Mouse (Mus musculus) MEL (cell line): Measurements from ENCODE around the gene Disp1. TPM values are rescaled to one million over a fixed set of nuclear protein-coding genes. Genes with fewer than 3 reads are reported as not detected.

Source experiments
- DNase-seq: peaks from one replicate; pipeline ENCODE4 v3.0.0; 2011; ENCODE audit warnings: low read depth, low spot score
- H3K27ac ChIP-seq: 2 replicates; pipeline ENCODE4 v1.5.1; 2012; ENCODE audit warnings: low read depth, mild to moderate bottlenecking, control low read depth, low read length, moderate library complexity; ENCODE audit not compliant: control insufficient read depth
- H3K27me3 ChIP-seq, 2 experiments: fragments of 150-350 bp in 1 of 2; sonication (generic) in 1 of 2; 2 replicates each; pipeline ENCODE4 v1.6.1; 2012; ENCODE audit warnings: low read length in 2 of 2, mild to moderate bottlenecking in 2 of 2, improper control_type of control experiment in 1 of 2, moderate library complexity in 1 of 2; ENCODE audit not compliant: insufficient read depth in 2 of 2, control insufficient read depth in 1 of 2
- H3K36me3 ChIP-seq, 2 experiments: 2 replicates each; pipeline ENCODE4 v1.6.1; 2012 to 2014; ENCODE audit warnings: low read length in 2 of 2, improper control_type of control experiment in 1 of 2, inconsistent platforms in 1 of 2, mild to moderate bottlenecking in 1 of 2; ENCODE audit not compliant: insufficient read depth in 2 of 2, control insufficient read depth in 1 of 2
- H3K4me1 ChIP-seq, 2 experiments: fragments of 150-350 bp in 1 of 2; sonication (generic) in 1 of 2; 2 replicates each; pipeline ENCODE4 v1.6.1; 2012; ENCODE audit warnings: low read length in 2 of 2, improper control_type of control experiment in 1 of 2, mild to moderate bottlenecking in 1 of 2; ENCODE audit not compliant: insufficient read depth in 2 of 2, control insufficient read depth in 1 of 2
- H3K4me3 ChIP-seq, 2 experiments: fragments of 150-350 bp in 1 of 2; sonication (generic) in 1 of 2; 2 replicates each; pipeline ENCODE4 v1.5.1; 2012; ENCODE audit warnings: low read depth in 2 of 2, low read length in 2 of 2, mild to moderate bottlenecking in 2 of 2, moderate library complexity in 2 of 2, control low read depth in 1 of 2, improper control_type of control experiment in 1 of 2; ENCODE audit not compliant: control insufficient read depth in 1 of 2, insufficient read depth in 1 of 2
- H3K79me2 ChIP-seq: 2 replicates; pipeline ENCODE4 v1.6.1; 2012; ENCODE audit warnings: mild to moderate bottlenecking, low read length, moderate library complexity; ENCODE audit not compliant: control insufficient read depth, poor library complexity, insufficient read depth
- H3K9ac ChIP-seq: 2 replicates; pipeline ENCODE4 v1.6.1; 2012; ENCODE audit warnings: low read depth, mild to moderate bottlenecking, control low read depth, low read length, moderate library complexity; ENCODE audit not compliant: control insufficient read depth, poor library complexity, severe bottlenecking
- H3K9me3 ChIP-seq: fragments of 150-350 bp; sonication (generic); replicated peaks from 2 replicates; pipeline ENCODE4 v1.6.1; 2012; ENCODE audit warnings: mild to moderate bottlenecking, low read length, improper control_type of control experiment, moderate library complexity; ENCODE audit not compliant: insufficient read depth
- BHLHE40 ChIP-seq: IDR thresholded peaks from 2 replicates; pipeline ENCODE4 v1.6.1; 2012; ENCODE audit warnings: low read depth, mild to moderate bottlenecking, inconsistent platforms, low read length, improper control_type of control experiment, borderline replicate concordance
- CHD1 ChIP-seq: IDR thresholded peaks from 2 replicates; pipeline ENCODE4 v1.6.1; 2012; ENCODE audit warnings: low read depth, mild to moderate bottlenecking, inconsistent platforms, low read length, improper control_type of control experiment
- CHD2 ChIP-seq: IDR thresholded peaks from 2 replicates; pipeline ENCODE4 v1.6.1; 2011; ENCODE audit warnings: low read length, improper control_type of control experiment
- CTCF ChIP-seq, 3 experiments: IDR thresholded peaks in 2 of 3; conservative IDR thresholded peaks in 1 of 3; 2 replicates each; pipeline ENCODE4 v1.5.1; 2011 to 2012; ENCODE audit warnings: low read length in 3 of 3, low read depth in 2 of 3, mild to moderate bottlenecking in 2 of 3, improper control_type of control experiment in 1 of 3, inconsistent platforms in 1 of 3, mixed read lengths in 1 of 3, moderate library complexity in 1 of 3; ENCODE audit not compliant: control insufficient read depth in 1 of 3, insufficient read depth in 1 of 3, poor library complexity in 1 of 3, severe bottlenecking in 1 of 3
- EP300 ChIP-seq, 2 experiments: IDR thresholded peaks; 2 replicates each; pipeline ENCODE4 v1.6.1; 2011; ENCODE audit warnings: improper control_type of control experiment in 2 of 2, low read length in 2 of 2, low read depth in 1 of 2, mild to moderate bottlenecking in 1 of 2
- ETS1 ChIP-seq: IDR thresholded peaks from 2 replicates; pipeline ENCODE4 v1.6.1; 2012; ENCODE audit warnings: low read depth, mild to moderate bottlenecking, inconsistent platforms, low read length, improper control_type of control experiment, moderate library complexity
- GABPA ChIP-seq: IDR thresholded peaks from 2 replicates; pipeline ENCODE4 v1.6.1; 2012; ENCODE audit warnings: low read depth, mild to moderate bottlenecking, inconsistent platforms, low read length, improper control_type of control experiment, moderate library complexity
- GATA1 ChIP-seq: IDR thresholded peaks from 2 replicates; pipeline ENCODE4 v1.6.1; 2011; ENCODE audit warnings: low read depth, low read length, improper control_type of control experiment
- MAFK ChIP-seq: IDR thresholded peaks from 2 replicates; pipeline ENCODE4 v1.6.1; 2011; ENCODE audit warnings: low read depth, mild to moderate bottlenecking, low read length, improper control_type of control experiment, borderline replicate concordance
- MXI1 ChIP-seq: IDR thresholded peaks from 2 replicates; pipeline ENCODE4 v1.6.1; 2011; ENCODE audit warnings: mild to moderate bottlenecking, low read depth, low read length, improper control_type of control experiment
- MYB ChIP-seq: IDR thresholded peaks from 2 replicates; pipeline ENCODE4 v1.6.1; 2011; ENCODE audit warnings: mild to moderate bottlenecking, low read depth, low read length, improper control_type of control experiment
- MYC ChIP-seq: IDR thresholded peaks from 2 replicates; pipeline ENCODE4 v1.6.1; 2011; ENCODE audit warnings: low read depth, mild to moderate bottlenecking, low read length, improper control_type of control experiment, moderate library complexity
- POLR2A ChIP-seq, 2 experiments: IDR thresholded peaks; 2 replicates each; pipeline ENCODE4 v1.6.1; 2011 to 2012; ENCODE audit warnings: low read length in 2 of 2, mild to moderate bottlenecking in 2 of 2, control low read depth in 1 of 2, improper control_type of control experiment in 1 of 2, low read depth in 1 of 2, moderate library complexity in 1 of 2; ENCODE audit not compliant: control insufficient read depth in 1 of 2, insufficient read depth in 1 of 2, poor library complexity in 1 of 2
- POLR2AphosphoS2 ChIP-seq: IDR thresholded peaks from 2 replicates; pipeline ENCODE4 v1.6.1; 2011; ENCODE audit warnings: low read length, improper control_type of control experiment
- RCOR1 ChIP-seq: IDR thresholded peaks from 2 replicates; pipeline ENCODE4 v1.6.1; 2012; ENCODE audit warnings: low read depth, mild to moderate bottlenecking, inconsistent platforms, low read length, improper control_type of control experiment
- SIN3A ChIP-seq: IDR thresholded peaks from 2 replicates; pipeline ENCODE4 v1.6.1; 2012; ENCODE audit warnings: low read length, improper control_type of control experiment, inconsistent platforms
- TAL1 ChIP-seq: IDR thresholded peaks from 2 replicates; pipeline ENCODE4 v1.6.1; 2012; ENCODE audit warnings: mild to moderate bottlenecking, inconsistent platforms, low read length, moderate library complexity, mixed read lengths
- TBP ChIP-seq: IDR thresholded peaks from 2 replicates; pipeline ENCODE4 v1.8.0; 2011; ENCODE audit warnings: low read depth, low read length, improper control_type of control experiment
- TCF12 ChIP-seq: IDR thresholded peaks from 2 replicates; pipeline ENCODE4 v1.6.1; 2014; ENCODE audit warnings: low read depth, mild to moderate bottlenecking, inconsistent platforms, low read length, improper control_type of control experiment, moderate library complexity
- USF1 ChIP-seq: IDR thresholded peaks from 2 replicates; pipeline ENCODE4 v1.6.1; 2014; ENCODE audit warnings: low read depth, mild to moderate bottlenecking, inconsistent platforms, low read length, improper control_type of control experiment, moderate library complexity
- USF2 ChIP-seq, 2 experiments: IDR thresholded peaks; 2 replicates each; pipeline ENCODE4 v1.6.1; 2011 to 2012; ENCODE audit warnings: improper control_type of control experiment in 2 of 2, low read length in 2 of 2, borderline replicate concordance in 1 of 2, inconsistent platforms in 1 of 2, low read depth in 1 of 2, mild to moderate bottlenecking in 1 of 2; ENCODE audit not compliant: insufficient read depth in 1 of 2
- ZMIZ1 ChIP-seq: IDR thresholded peaks from 2 replicates; pipeline ENCODE4 v1.6.1; 2012; ENCODE audit warnings: low read depth, mild to moderate bottlenecking, inconsistent platforms, low read length, improper control_type of control experiment, moderate library complexity
- polyA plus RNA-seq, 2 experiments: library from polyadenylated mRNA; stranded (reverse) in 1 of 2; unstranded in 1 of 2; fragments of >175 nt in 1 of 2; fragments of >200 nt in 1 of 2; gene quantifications; 2 replicates each; pipeline versions ENCODE4 v1.2.1 to v1.2.4; 2012; ENCODE audit warnings: low replicate concordance in 2 of 2, low read depth in 1 of 2; ENCODE audit not compliant: insufficient read length in 2 of 2, insufficient read depth in 1 of 2, missing spikeins in 1 of 2
- total RNA-seq: library from RNA; depleted of rRNA; stranded (reverse); fragments of 300-350 nt; gene quantifications from 2 replicates; pipeline ENCODE4 v1.2.3, GENCODE M21; 2012

Disp1 gene
- total and polyA plus RNA-seq, 3 experiments = 6.3 to 9.9 TPM; not detected in 1

DNA sequence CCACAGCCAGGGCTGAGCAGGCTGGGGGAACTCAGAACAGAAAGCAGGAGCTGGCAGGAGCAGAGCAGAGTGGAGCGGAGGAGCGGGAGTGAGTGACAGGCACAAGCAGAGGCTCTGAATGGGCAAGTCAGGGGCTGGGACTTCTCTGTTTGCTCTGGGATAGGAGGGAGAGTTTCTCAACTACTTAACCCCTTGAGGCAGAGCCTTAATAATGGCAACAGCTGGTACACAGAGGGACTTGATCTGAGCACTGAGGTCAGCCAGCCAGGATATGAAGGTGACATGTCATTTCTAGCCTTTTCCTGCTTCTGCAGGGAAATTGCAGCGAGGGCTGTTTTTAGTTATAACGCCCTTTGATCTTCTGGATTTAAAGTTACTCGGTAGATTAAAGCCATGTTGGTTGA lies 73.9 kb downstream of the Disp1 start:
- H3K27ac ChIP-seq = no peak overlapping the region

DNA sequence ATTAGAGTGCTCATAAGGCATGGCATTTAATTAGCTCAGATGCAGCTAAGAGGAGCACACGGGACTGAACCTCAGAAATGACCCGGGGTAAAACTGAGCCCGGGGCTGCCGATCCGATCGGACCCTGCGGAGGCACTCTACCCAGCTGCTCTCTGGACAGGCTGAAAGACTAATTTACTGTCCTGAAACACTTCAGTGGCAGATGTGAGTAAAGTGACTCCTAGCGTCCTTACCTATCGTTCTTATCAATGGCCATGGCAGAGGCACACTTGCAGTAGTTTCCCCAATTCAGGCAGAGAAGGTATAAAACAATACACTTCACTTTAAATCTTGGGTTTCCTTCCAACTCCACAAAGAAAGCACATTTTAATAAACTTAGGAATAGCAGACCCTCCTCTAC lies 74.5 kb downstream of the Disp1 start:
- Histone ChIP-seq H3K9me3 (no peaks in the 10 kb centered on the region), H3K36me3 (peaks cover 0 to 34% of the 10 kb centered on the region in 2 experiments; a peak in 2 of 4 replicates), H3K27me3 (no peaks in the 10 kb centered on the region), H3K4me1 (peaks cover 28 to 34% of the 10 kb centered on the region in 2 experiments), H3K79me2 (no peaks in the 10 kb centered on the region; the same call in 1 of the 2 replicates), H3K4me3 (no peak overlapping the region), H3K27ac (peak overlapping the region; percentile 4; the same call in 1 of the 2 replicates), H3K9ac (no peak overlapping the region)
- 0 out of 2 replicates have a peak, but pooled peaks have one; percentile 7 for TF ChIP-seq TBP
- no peak for TF ChIP-seq USF2 (IDR thresholded peaks at IDR 0.05; ENCODE audit: borderline replicate concordance in 1 of 2, insufficient read depth in 1 of 2, low read depth in 1 of 2, low read length in 2 of 2)
- no peak for TF ChIP-seq RCOR1
- peak in 1 of 3 experiments; percentile 4; a peak in 1 of 6 replicates for TF ChIP-seq CTCF (IDR thresholded peaks at IDR 0.05 in 2 of 3, conservative IDR thresholded peaks at IDR 0.05 in 1 of 3; ENCODE audit: control insufficient read depth in 1 of 3, insufficient read depth in 1 of 3, low read depth in 2 of 3, low read length in 3 of 3, poor library complexity in 1 of 3, severe bottlenecking in 1 of 3)
- TF ChIP-seq EP300 (IDR thresholded peaks at IDR 0.05; ENCODE audit: low read depth in 1 of 2, low read length in 2 of 2) = peak in 1 of 2 experiments; percentile 61; a peak in 2 of 4 replicates
- peak; percentile 59; the same call in 1 of the 2 replicates for TF ChIP-seq GATA1
- no peak for TF ChIP-seq CHD1
- no peak for TF ChIP-seq POLR2A (IDR thresholded peaks at IDR 0.05; ENCODE audit: control insufficient read depth in 1 of 2, insufficient read depth in 1 of 2, low read depth in 1 of 2, low read length in 2 of 2, poor library complexity in 1 of 2)
- TF ChIP-seq SIN3A = 0 out of 2 replicates have a peak, but pooled peaks have one; percentile 31
- DNase-seq = peak; percentile 45

More for the DNA sequence above, 73.9 kb downstream of the Disp1 start:
- no peak overlapping the region for H3K9ac ChIP-seq
- peaks cover 0 to 34% of the 10 kb centered on the region in 2 experiments; a peak in 2 of 4 replicates for H3K36me3 ChIP-seq
- no peaks in the 10 kb centered on the region; the same call in 1 of the 2 replicates for H3K79me2 ChIP-seq
- no peaks in the 10 kb centered on the region for H3K27me3 ChIP-seq
- peaks cover 28 to 34% of the 10 kb centered on the region in 2 experiments for H3K4me1 ChIP-seq
- TF ChIP-seq BHLHE40 = no peak
- no peaks in the 10 kb centered on the region for H3K9me3 ChIP-seq
- no peak overlapping the region for H3K4me3 ChIP-seq
- peak; percentile 42 for DNase-seq

DNA sequence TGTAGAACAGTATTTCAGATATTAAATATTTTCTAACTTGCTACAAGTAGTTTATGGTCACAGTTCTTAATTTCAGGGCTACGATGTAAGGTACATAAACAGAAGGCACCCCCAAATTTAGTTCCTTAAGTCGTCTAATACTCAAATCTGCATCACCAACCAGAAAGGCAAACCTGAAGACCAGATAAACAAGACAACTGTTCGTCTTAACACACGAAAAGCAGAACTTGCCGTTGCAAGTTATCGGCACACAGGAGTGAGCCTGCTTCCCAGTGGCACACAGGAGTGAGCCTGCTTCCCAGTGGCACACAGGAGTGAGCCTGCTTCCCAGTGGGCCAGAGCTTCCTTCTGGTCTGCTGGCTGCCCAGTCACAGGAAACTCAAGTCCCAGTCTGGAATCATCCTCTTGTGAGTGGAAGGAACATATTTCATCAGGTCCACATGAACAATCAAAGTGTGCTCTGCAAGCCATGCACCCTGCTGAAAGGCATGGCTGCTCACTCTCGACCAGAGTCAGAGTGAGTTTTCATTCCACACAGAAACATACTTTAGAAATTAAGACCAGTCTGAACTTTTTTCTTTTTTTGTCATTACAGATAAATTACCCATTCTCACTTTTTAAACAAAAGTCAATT lies 75.1 kb downstream of the Disp1 start:
- Histone ChIP-seq H3K36me3 (peaks cover 0 to 34% of the 10 kb centered on the region in 2 experiments; a peak in 2 of 4 replicates), H3K4me3 (peak overlapping the region; percentile 6 to 7; a peak in 2 of 4 replicates), H3K79me2 (no peaks in the 10 kb centered on the region; the same call in 1 of the 2 replicates), H3K9ac (peak overlapping the region; percentile 37; the same call in 1 of the 2 replicates), H3K27ac (peak overlapping the region; percentile 49; the same call in 1 of the 2 replicates), H3K27me3 (no peaks in the 10 kb centered on the region), H3K9me3 (no peaks in the 10 kb centered on the region), H3K4me1 (peaks cover 28 to 34% of the 10 kb centered on the region in 2 experiments)
- DNase-seq = peak; percentile 88
- no peak for TF ChIP-seq MAFK
- peak; percentile 58 for TF ChIP-seq MXI1
- peak; percentile 86 to 88 for TF ChIP-seq EP300 (IDR thresholded peaks at IDR 0.05; ENCODE audit: low read depth in 1 of 2, low read length in 2 of 2)
- TF ChIP-seq TAL1 = peak; percentile 20; the same call in 1 of the 2 replicates
- TF ChIP-seq RCOR1 = peak; percentile 88
- peak; percentile 72 for TF ChIP-seq GATA1
- TF ChIP-seq USF1 = no peak
- TF ChIP-seq ETS1 = peak; percentile 73
- TF ChIP-seq SIN3A = peak; percentile 77
- no peak for TF ChIP-seq ZMIZ1
- TF ChIP-seq GABPA = no peak
- TF ChIP-seq POLR2A (IDR thresholded peaks at IDR 0.05; ENCODE audit: control insufficient read depth in 1 of 2, insufficient read depth in 1 of 2, low read depth in 1 of 2, low read length in 2 of 2, poor library complexity in 1 of 2) = no peak
- peak; percentile 67; the same call in 1 of the 2 replicates for TF ChIP-seq MYB
- TF ChIP-seq TCF12 = peak; percentile 76
- no peak for TF ChIP-seq USF2 (IDR thresholded peaks at IDR 0.05; ENCODE audit: borderline replicate concordance in 1 of 2, insufficient read depth in 1 of 2, low read depth in 1 of 2, low read length in 2 of 2)
- TF ChIP-seq POLR2AphosphoS2 = no peak
- TF ChIP-seq TBP = peak; percentile 50
- TF ChIP-seq BHLHE40 = no peak
- TF ChIP-seq MYC = 0 out of 2 replicates have a peak, but pooled peaks have one; percentile 20
- TF ChIP-seq CHD2 = no peak
